Mouse (Mus musculus) heart, embryonic 16.5 days (tissue): ENCODE data around the gene Zfp697. TPM values are rescaled to one million over a fixed set of nuclear protein-coding genes. Genes with fewer than 3 reads are reported as not detected.
"Not testable (repeated sequence)": the region's sequence is repeated elsewhere in the genome, so short reads cannot be mapped to it uniquely, and the experiment has no call there.

Source experiments
- ATAC-seq: fragments of 200-750 bp; cut with Nextera tagmentation; replicated peaks from 2 replicates; pipeline ENCODE4 v1.8.0; 2017; ENCODE audit warnings: moderate number of reproducible peaks; ENCODE audit not compliant: insufficient read depth, low FRiP score; ENCODE audit errors: extremely low read depth
- H3K27ac ChIP-seq: fragments of 300-500 bp; sonication (generic); 2 replicates; pipeline ENCODE4 v1.5.1; 2014; ENCODE audit warnings: mild to moderate bottlenecking, low read length, control low read depth, moderate library complexity
- H3K27me3 ChIP-seq: fragments of 300-500 bp; sonication (generic); 2 replicates; pipeline ENCODE4 v1.6.1; 2014; ENCODE audit warnings: low read length, mixed read lengths; ENCODE audit not compliant: control insufficient read depth, insufficient read depth
- H3K36me3 ChIP-seq: fragments of 300-500 bp; sonication (generic); 2 replicates; pipeline ENCODE4 v1.6.1; 2014; ENCODE audit not compliant: control insufficient read depth, insufficient read depth
- H3K4me1 ChIP-seq: fragments of 300-500 bp; sonication (generic); 2 replicates; pipeline ENCODE4 v1.6.1; 2014; ENCODE audit warnings: low read length, mixed read lengths; ENCODE audit not compliant: control insufficient read depth, insufficient read depth
- H3K4me2 ChIP-seq: fragments of 300-500 bp; sonication (generic); 2 replicates; pipeline ENCODE4 v1.6.1; 2014; ENCODE audit warnings: low read depth, mild to moderate bottlenecking, control low read depth, low read length
- H3K4me3 ChIP-seq: fragments of 300-500 bp; sonication (generic); 2 replicates; pipeline ENCODE4 v1.5.1; 2014; ENCODE audit warnings: mild to moderate bottlenecking, control low read depth, low read length
- H3K9ac ChIP-seq: fragments of 300-500 bp; sonication (generic); 2 replicates; pipeline ENCODE4 v1.6.1; 2014; ENCODE audit warnings: low read length, control low read depth
- H3K9me3 ChIP-seq: fragments of 300-500 bp; sonication (generic); replicated peaks from 2 replicates; pipeline ENCODE4 v1.6.1; 2016; ENCODE audit warnings: low read length; ENCODE audit not compliant: control insufficient read depth
- WGBS: fragments of 180-500 bp; shearing (Covaris S2); extraction: QIAGEN DNeasy Blood & Tissue Kit; methylation state at CpG from one replicate; pipeline ENCODE4 v1.1.7; 2014; 5-methylcytosine and 5-hydroxymethylcytosine counted together
- polyA plus RNA-seq: library from polyadenylated mRNA; unstranded; fragments of >200 nt; fragmentation: Nextera tagmentation; extraction: Ambion mirVana; gene quantifications from 2 replicates; pipeline ENCODE4 v1.2.1, GENCODE M21; 2015

Gene Zfp697
- polyA plus RNA-seq, 1 experiment from 2014 or later: 9.8 TPM

- Histone ChIP-seq H3K9me3 (no peaks in the 10 kb centered on the region), H3K4me3 (no peak overlapping the region), H3K4me1 (no peaks in the 10 kb centered on the region), H3K36me3 (no peaks in the 10 kb centered on the region), H3K27ac (no peak overlapping the region), H3K9ac (no peak overlapping the region), H3K4me2 (no peak overlapping the region), H3K27me3 (no peaks in the 10 kb centered on the region)
- ATAC-seq: no peak
Measured at GRCm38 (mm10) chr3:98613963-98614362, 231.7 kb downstream of the Zfp697 start.

- not testable (repeated sequence) for H3K36me3 ChIP-seq, H3K4me1 ChIP-seq, ATAC-seq, H3K4me3 ChIP-seq, H3K27me3 ChIP-seq, H3K9me3 ChIP-seq, H3K27ac ChIP-seq, H3K9ac ChIP-seq, H3K4me2 ChIP-seq
- WGBS: 52% methylated on average over 2 of the region's 2 CpGs
Measured at GRCm38 (mm10) chr3:98614406-98614927, 232.2 kb downstream of the Zfp697 start.

- H3K4me3 ChIP-seq, H3K9ac ChIP-seq, ATAC-seq, H3K4me1 ChIP-seq, H3K36me3 ChIP-seq, H3K9me3 ChIP-seq, H3K4me2 ChIP-seq, H3K27ac ChIP-seq, H3K27me3 ChIP-seq: not testable (repeated sequence)
- 36% methylated on average over 2 of the region's 2 CpGs for WGBS
Measured at GRCm38 (mm10) chr3:98616244-98616643, 234.0 kb downstream of the Zfp697 start.

GRCm38 (mm10) chr3:98616786-98617185, 234.5 kb downstream of the Zfp697 start:
- not testable (repeated sequence) for ATAC-seq, H3K36me3 ChIP-seq, H3K4me3 ChIP-seq, H3K4me2 ChIP-seq, H3K9ac ChIP-seq, H3K27me3 ChIP-seq, H3K27ac ChIP-seq, H3K9me3 ChIP-seq, H3K4me1 ChIP-seq
- 44% methylated on average over 1 of the region's 1 CpGs for WGBS

- H3K9me3 ChIP-seq: no peaks in the 10 kb centered on the region
- H3K4me3 ChIP-seq: no peak overlapping the region
- ATAC-seq: no peak
- no peak overlapping the region for H3K27ac ChIP-seq
- no peaks in the 10 kb centered on the region for H3K4me1 ChIP-seq
- H3K9ac ChIP-seq: no peak overlapping the region
- no peaks in the 10 kb centered on the region for H3K27me3 ChIP-seq
- no peak overlapping the region for H3K4me2 ChIP-seq
- 80% methylated on average over 3 of the region's 3 CpGs for WGBS
- H3K36me3 ChIP-seq: no peaks in the 10 kb centered on the region
Measured at GRCm38 (mm10) chr3:98629633-98630032, 247.4 kb downstream of the Zfp697 start.

- Histone ChIP-seq H3K27ac (no peak within 1 kb of the TSS), H3K4me3 (no peak within 1 kb of the TSS), H3K4me2 (no peak within 1 kb of the TSS), H3K9ac (no peak within 1 kb of the TSS), H3K36me3 (no peaks in the 10 kb centered on the region), H3K9me3 (no peaks in the 10 kb centered on the region), H3K27me3 (no peaks in the 10 kb centered on the region), H3K4me1 (no peaks in the 10 kb centered on the region)
- ATAC-seq: no peak
Measured at GRCm38 (mm10) chr3:98630152-98630551, 247.9 kb downstream of the Zfp697 start, which contains the start of gene Hsd3b5. Gene Hsd3b5, minus strand, starts transcription at chr3:98630252.

GRCm38 (mm10) chr3:98635145-98635544, 252.9 kb downstream of the Zfp697 start:
- H3K4me2 ChIP-seq: no peak overlapping the region
- no peaks in the 10 kb centered on the region for H3K9me3 ChIP-seq
- no peak overlapping the region for H3K27ac ChIP-seq
- ATAC-seq: no peak
- 83% methylated on average over 1 of the region's 1 CpGs for WGBS
- no peaks in the 10 kb centered on the region for H3K36me3 ChIP-seq
- H3K27me3 ChIP-seq: no peaks in the 10 kb centered on the region
- H3K9ac ChIP-seq: no peak overlapping the region
- H3K4me1 ChIP-seq: no peaks in the 10 kb centered on the region
- no peak overlapping the region for H3K4me3 ChIP-seq

- no peaks in the 10 kb centered on the region for H3K4me1 ChIP-seq
- H3K9ac ChIP-seq: no peak overlapping the region
- ATAC-seq: no peak
- H3K36me3 ChIP-seq: no peaks in the 10 kb centered on the region
- no peaks in the 10 kb centered on the region for H3K27me3 ChIP-seq
- no peak overlapping the region for H3K4me2 ChIP-seq
- no peaks in the 10 kb centered on the region for H3K9me3 ChIP-seq
- no peak overlapping the region for H3K4me3 ChIP-seq
- H3K27ac ChIP-seq: no peak overlapping the region
Measured at GRCm38 (mm10) chr3:98680786-98681185, 298.5 kb downstream of the Zfp697 start.

GRCm38 (mm10) chr3:98682401-98682800, 300.1 kb downstream of the Zfp697 start:
- no peaks in the 10 kb centered on the region for H3K27me3 ChIP-seq
- no peak overlapping the region for H3K9ac ChIP-seq
- no peak for ATAC-seq
- 70% methylated on average over 1 of the region's 1 CpGs for WGBS
- no peaks in the 10 kb centered on the region for H3K9me3 ChIP-seq
- H3K4me3 ChIP-seq: no peak overlapping the region
- no peaks in the 10 kb centered on the region for H3K4me1 ChIP-seq
- no peaks in the 10 kb centered on the region for H3K36me3 ChIP-seq
- no peak overlapping the region for H3K27ac ChIP-seq
- no peak overlapping the region for H3K4me2 ChIP-seq

- no peak overlapping the region for H3K4me3 ChIP-seq
- H3K9ac ChIP-seq: no peak overlapping the region
- no peaks in the 10 kb centered on the region for H3K27me3 ChIP-seq
- no peaks in the 10 kb centered on the region for H3K4me1 ChIP-seq
- ATAC-seq: no peak
- H3K9me3 ChIP-seq: no peaks in the 10 kb centered on the region
- no peak overlapping the region for H3K27ac ChIP-seq
- no peak overlapping the region for H3K4me2 ChIP-seq
- no peaks in the 10 kb centered on the region for H3K36me3 ChIP-seq
Measured at GRCm38 (mm10) chr3:98720740-98721139, 338.5 kb downstream of the Zfp697 start.
